Mouse (Mus musculus) testis, adult 2 months (tissue): ENCODE results near the gene Saa2. TPM values are rescaled to one million over a fixed set of nuclear protein-coding genes. Genes with fewer than 3 reads are reported as not detected.

Experiments
- H3K27ac ChIP-seq: fragments of 200-500 bp; 2 replicates; pipeline ENCODE4 v1.5.1; 2012; ENCODE audit warnings: low read depth, low read length; ENCODE audit not compliant: control insufficient read depth, insufficient read depth
- H3K27me3 ChIP-seq: fragments of 200-500 bp; 2 replicates; pipeline ENCODE4 v1.6.1; 2012; ENCODE audit warnings: mild to moderate bottlenecking, low read length, moderate library complexity; ENCODE audit not compliant: control insufficient read depth, insufficient read depth
- H3K36me3 ChIP-seq: fragments of 200-500 bp; 2 replicates; pipeline ENCODE4 v1.6.1; 2012; ENCODE audit warnings: mild to moderate bottlenecking, low read length; ENCODE audit not compliant: control insufficient read depth, insufficient read depth
- H3K4me1 ChIP-seq: fragments of 200-500 bp; 2 replicates; pipeline ENCODE4 v1.6.1; 2012; ENCODE audit warnings: low read length; ENCODE audit not compliant: control insufficient read depth, insufficient read depth
- H3K4me3 ChIP-seq: fragments of 200-500 bp; 2 replicates; pipeline ENCODE4 v1.5.1; 2012; ENCODE audit warnings: low read depth, mild to moderate bottlenecking, low read length, moderate library complexity, mixed read lengths; ENCODE audit not compliant: control insufficient read depth
- CTCF ChIP-seq: fragments of 200-500 bp; IDR thresholded peaks from 2 replicates; pipeline ENCODE4 v1.5.1; 2012; ENCODE audit warnings: low read depth, mild to moderate bottlenecking, inconsistent platforms, low read length, moderate library complexity; ENCODE audit not compliant: control insufficient read depth, insufficient read depth, insufficient replicate concordance
- POLR2A ChIP-seq: fragments of 200-500 bp; IDR thresholded peaks from 2 replicates; pipeline ENCODE4 v1.6.1; 2012; ENCODE audit warnings: low read depth, mild to moderate bottlenecking, inconsistent platforms, low read length, moderate library complexity; ENCODE audit not compliant: control insufficient read depth
- polyA plus RNA-seq: library from polyadenylated mRNA; depleted of rRNA; stranded (reverse); fragments of >200 nt; gene quantifications from 2 replicates; pipeline ENCODE4 v1.2.3, GENCODE M21; 2012

The Saa2 gene
- polyA plus RNA-seq, 1 experiment, result not detected

- H3K27ac ChIP-seq, result no peak overlapping the region
- TF ChIP-seq CTCF, result no peak
- no peak for TF ChIP-seq POLR2A
- no peak overlapping the region for H3K4me3 ChIP-seq
- peaks cover 8% of the 10 kb centered on the region for H3K36me3 ChIP-seq
- H3K27me3 ChIP-seq, result no peaks in the 10 kb centered on the region
- peaks cover 8% of the 10 kb centered on the region for H3K4me1 ChIP-seq
Observed at GRCm38 (mm10) chr7:46764672-46765071, 13.1 kb downstream of the Saa2 start.

GRCm38 (mm10) chr7:46767371-46767770 is 15.8 kb downstream of the Saa2 start:
- peaks cover 8% of the 10 kb centered on the region for H3K36me3 ChIP-seq
- no peak for TF ChIP-seq POLR2A
- TF ChIP-seq CTCF, result no peak

GRCm38 (mm10) chr7:46768451-46768850 is 16.9 kb downstream of the Saa2 start:
- H3K27me3 ChIP-seq, result no peaks in the 10 kb centered on the region
- TF ChIP-seq CTCF (no peak), POLR2A (no peak)
- no peaks in the 10 kb centered on the region for H3K4me1 ChIP-seq
- H3K36me3 ChIP-seq, result peaks cover 8% of the 10 kb centered on the region
- no peak overlapping the region for H3K27ac ChIP-seq
- no peak overlapping the region for H3K4me3 ChIP-seq

More at GRCm38 (mm10) chr7:46767371-46767770, 15.8 kb downstream of the Saa2 start:
- Histone ChIP-seq H3K4me3 (no peak overlapping the region), H3K27ac (no peak overlapping the region), H3K4me1 (no peaks in the 10 kb centered on the region; the same call in 1 of the 2 replicates), H3K27me3 (no peaks in the 10 kb centered on the region)

GRCm38 (mm10) chr7:46770706-46771105 is 19.1 kb downstream of the Saa2 start:
- no peak overlapping the region for H3K27ac ChIP-seq
- peaks cover 12% of the 10 kb centered on the region for H3K36me3 ChIP-seq
- TF ChIP-seq POLR2A, result no peak
- peak; percentile 88; the same call in 1 of the 2 replicates for TF ChIP-seq CTCF
- H3K4me3 ChIP-seq, result no peak overlapping the region
- H3K27me3 ChIP-seq, result no peaks in the 10 kb centered on the region
- no peaks in the 10 kb centered on the region for H3K4me1 ChIP-seq

- no peak for TF ChIP-seq POLR2A
- no peak for TF ChIP-seq CTCF
- Histone ChIP-seq H3K27ac (no peak overlapping the region), H3K4me3 (no peak overlapping the region), H3K36me3 (peaks cover 6% of the 10 kb centered on the region), H3K4me1 (no peaks in the 10 kb centered on the region), H3K27me3 (no peaks in the 10 kb centered on the region)
Observed at GRCm38 (mm10) chr7:46789177-46789849, 37.7 kb downstream of the Saa2 start.

GRCm38 (mm10) chr7:46793871-46794270 is 42.3 kb downstream of the Saa2 start:
- H3K36me3 ChIP-seq, result no peaks in the 10 kb centered on the region
- H3K27ac ChIP-seq, result no peak overlapping the region
- H3K4me3 ChIP-seq, result peak overlapping the region; percentile 33; the same call in 1 of the 2 replicates
- H3K27me3 ChIP-seq, result no peaks in the 10 kb centered on the region
- peaks cover 2% of the 10 kb centered on the region; the same call in 1 of the 2 replicates for H3K4me1 ChIP-seq
- no peak for TF ChIP-seq CTCF
- TF ChIP-seq POLR2A, result no peak

GRCm38 (mm10) chr7:46795287-46796205 is 44.0 kb downstream of the Saa2 start, which contains the start of the genes Hps5 and Gtf2h1:
TSS of gene Hps5 (minus strand) at chr7:46796064.
TSS of gene Gtf2h1 (plus strand) at chr7:46796103.
- Histone ChIP-seq H3K27me3 (no peaks in the 10 kb centered on the region), H3K4me1 (peaks cover 2% of the 10 kb centered on the region; the same call in 1 of the 2 replicates), H3K4me3 (peak within 1 kb of the TSS; percentile 95), H3K36me3 (peaks cover 2% of the 10 kb centered on the region; the same call in 1 of the 2 replicates), H3K27ac (peak within 1 kb of the TSS; percentile 92)
- TF ChIP-seq CTCF (no peak), POLR2A (peak; percentile 91)
